18 mouse cellular contexts compared by ENCODE assay signal in genomic region chr4:29282169-29282568, GRCm38 (mm10).
DNase-seq lines count a peak whose midpoint lies in the region; ATAC-seq and TF ChIP-seq lines count a peak whose summit lies in the region.
"Had no signal": no experiment of that assay in that cellular context is flagged by ENCODE, and none has a peak within 500 bp of the region (broad histone marks: within the 10 kb centered on the region; RNA-seq: fewer than 3 reads in every experiment).

No protein-coding gene starts in this region.

- no peak for TF ChIP-seq EP300 in stomach, postnatal 0 days (optimal IDR thresholded peaks at IDR 0.05)

- no peak for TF ChIP-seq CTCF in stomach, postnatal 0 days (IDR thresholded peaks at IDR 0.05; ENCODE audit: low read depth)

- DNase-seq in heart, postnatal 36 days = no peak
- no peak for DNase-seq in midbrain, embryonic 11.5 days (ENCODE audit: low spot score, missing footprints)
- no peak for DNase-seq in midbrain, embryonic 10.5 days (ENCODE audit: low spot score)
- DNase-seq in embryo, embryonic 11 days = peak; percentile 9
- peak; percentile 49 for DNase-seq in retina, embryonic 14.5 days (ENCODE audit: low spot score)
- no peak for DNase-seq in stomach, postnatal 0 days (ENCODE audit: low spot score)
- DNase-seq: cerebellum, adult 11 months; cerebellum, postnatal 14 days; heart, adult 11 months; heart, postnatal 10 days; right cerebral cortex, postnatal 14 days had no signal

- 0 out of 2 replicates have a peak, but pooled peaks cover 5% of the 10 kb centered on the region for H3K4me1 ChIP-seq in heart, embryonic 12.5 days (replicated peaks)
- H3K4me1 ChIP-seq in midbrain, embryonic 11.5 days (ENCODE audit: control insufficient read depth, insufficient read depth, low read length) = no peaks in the 10 kb centered on the region
- peaks cover 10% of the 10 kb centered on the region for H3K4me1 ChIP-seq in midbrain, embryonic 10.5 days
- no peaks in the 10 kb centered on the region for H3K4me1 ChIP-seq in stomach, postnatal 0 days (replicated peaks; ENCODE audit: control insufficient read depth, insufficient read depth)
- H3K4me1 ChIP-seq: embryonic facial prominence, embryonic 12.5 days; kidney, embryonic 15.5 days had no signal

- H3K36me3 ChIP-seq in heart, embryonic 12.5 days = no peaks in the 10 kb centered on the region
- no peaks in the 10 kb centered on the region for H3K36me3 ChIP-seq in midbrain, embryonic 11.5 days (ENCODE audit: control insufficient read depth, insufficient read depth, low read length)
- no peaks in the 10 kb centered on the region for H3K36me3 ChIP-seq in midbrain, embryonic 10.5 days
- no peaks in the 10 kb centered on the region for H3K36me3 ChIP-seq in stomach, postnatal 0 days (ENCODE audit: control insufficient read depth, insufficient read depth, low read length)
- H3K36me3 ChIP-seq: embryonic facial prominence, embryonic 12.5 days; kidney, embryonic 15.5 days; limb, embryonic 13.5 days had no signal

- intact Hi-C loops in heart, postnatal 36 days (cut with DNase I) = no loop called here

- H3K27me3 ChIP-seq in heart, embryonic 12.5 days (replicated peaks) = no peaks in the 10 kb centered on the region
- H3K27me3 ChIP-seq in midbrain, embryonic 11.5 days (ENCODE audit: control insufficient read depth, insufficient read depth, low read length) = no peaks in the 10 kb centered on the region
- H3K27me3 ChIP-seq in midbrain, embryonic 10.5 days (ENCODE audit: low read depth, poor library complexity, severe bottlenecking) = no peaks in the 10 kb centered on the region
- no peaks in the 10 kb centered on the region for H3K27me3 ChIP-seq in stomach, postnatal 0 days (ENCODE audit: control insufficient read depth, insufficient read depth, low read length)
- H3K27me3 ChIP-seq: CH12.LX; embryonic facial prominence, embryonic 12.5 days; kidney, embryonic 15.5 days; limb, embryonic 13.5 days had no signal

- H3K27ac ChIP-seq in heart, embryonic 12.5 days (ENCODE audit: poor library complexity, severe bottlenecking) = no peak overlapping the region
- no peak overlapping the region for H3K27ac ChIP-seq in midbrain, embryonic 11.5 days (ENCODE audit: low read depth, low read length)
- H3K27ac ChIP-seq in midbrain, embryonic 10.5 days (replicated peaks) = no peak overlapping the region
- H3K27ac ChIP-seq in stomach, postnatal 0 days (replicated peaks) = no peak overlapping the region
- H3K27ac ChIP-seq: embryonic facial prominence, embryonic 12.5 days; kidney, embryonic 15.5 days; limb, embryonic 13.5 days; liver, embryonic 14.5 days had no signal

- H3K9me3 ChIP-seq in heart, embryonic 12.5 days (replicated peaks) = peaks cover 5% of the 10 kb centered on the region; the same call in 1 of the 2 replicates
- no peaks in the 10 kb centered on the region for H3K9me3 ChIP-seq in midbrain, embryonic 11.5 days (ENCODE audit: control insufficient read depth, low read length)
- H3K9me3 ChIP-seq in midbrain, embryonic 10.5 days (replicated peaks) = no peaks in the 10 kb centered on the region
- H3K9me3 ChIP-seq in stomach, postnatal 0 days (ENCODE audit: control insufficient read depth, low read length) = no peaks in the 10 kb centered on the region
- H3K9me3 ChIP-seq: embryonic facial prominence, embryonic 12.5 days; kidney, embryonic 15.5 days; limb, embryonic 13.5 days had no signal

- ATAC-seq in heart, embryonic 12.5 days (ENCODE audit: insufficient number of reproducible peaks, low FRiP score) = no peak
- peak; percentile 22; the same call in 1 of the 2 replicates for ATAC-seq in midbrain, embryonic 11.5 days (ENCODE audit: low FRiP score)
- no peak for ATAC-seq in stomach, postnatal 0 days (ENCODE audit: low FRiP score, low TSS enrichment)
- ATAC-seq: intestine, embryonic 16.5 days had no signal

- H3K4me2 ChIP-seq in heart, embryonic 12.5 days = peak overlapping the region; percentile 21; the same call in 1 of the 2 replicates
- no peak overlapping the region for H3K4me2 ChIP-seq in midbrain, embryonic 11.5 days
- no peak overlapping the region for H3K4me2 ChIP-seq in stomach, postnatal 0 days (replicated peaks; ENCODE audit: low read depth)
- H3K4me2 ChIP-seq: embryonic facial prominence, embryonic 12.5 days; kidney, embryonic 15.5 days; limb, embryonic 13.5 days had no signal

- no peak overlapping the region for H3K4me3 ChIP-seq in heart, embryonic 12.5 days
- no peak overlapping the region for H3K4me3 ChIP-seq in midbrain, embryonic 11.5 days (ENCODE audit: low read depth, low read length)
- no peak overlapping the region for H3K4me3 ChIP-seq in midbrain, embryonic 10.5 days
- H3K4me3 ChIP-seq in stomach, postnatal 0 days (ENCODE audit: low read depth, low read length) = no peak overlapping the region
- H3K4me3 ChIP-seq: embryonic facial prominence, embryonic 12.5 days; kidney, embryonic 15.5 days; limb, embryonic 13.5 days had no signal

- 49% methylated on average over 5 of the region's 5 CpGs for WGBS in heart, embryonic 12.5 days
- WGBS in midbrain, embryonic 11.5 days = 39% methylated on average over 5 of the region's 5 CpGs
- 40% methylated on average over 5 of the region's 5 CpGs for WGBS in midbrain, embryonic 10.5 days
- WGBS in stomach, postnatal 0 days = 62% methylated on average over 5 of the region's 5 CpGs

- H3K9ac ChIP-seq in heart, embryonic 12.5 days = no peak overlapping the region
- H3K9ac ChIP-seq in midbrain, embryonic 11.5 days (ENCODE audit: low read length) = no peak overlapping the region
- no peak overlapping the region for H3K9ac ChIP-seq in stomach, postnatal 0 days (ENCODE audit: low read length)
- H3K9ac ChIP-seq: embryonic facial prominence, embryonic 12.5 days; kidney, embryonic 15.5 days; limb, embryonic 13.5 days; liver, embryonic 14.5 days had no signal

Comparison
In these comparisons a context has a peak if more than half of its experiments do, and no peak if none do; other contexts are left out.
1. DNase-seq: peak in embryo, embryonic 11 days (single experiment) and retina, embryonic 14.5 days (single experiment); none in heart, postnatal 36 days (0 of 2), midbrain, embryonic 11.5 days (single experiment), midbrain, embryonic 10.5 days (single experiment) and stomach, postnatal 0 days (single experiment).